Mouse (Mus musculus) olfactory bulb, adult 2 months (tissue): ENCODE measurements around the gene Daam2. TPM values are rescaled to one million over a fixed set of nuclear protein-coding genes. Genes with fewer than 3 reads are reported as not detected.

Experiments
- H3K27ac ChIP-seq: fragments of 200-500 bp; 2 replicates; pipeline ENCODE4 v1.5.1; 2012; ENCODE audit warnings: low read depth, low read length; ENCODE audit not compliant: insufficient read depth
- H3K4me1 ChIP-seq: fragments of 200-500 bp; 2 replicates; pipeline ENCODE4 v1.6.1; 2012; ENCODE audit warnings: low read length; ENCODE audit not compliant: control insufficient read depth, insufficient read depth
- H3K4me3 ChIP-seq: fragments of 200-500 bp; 2 replicates; pipeline ENCODE4 v1.5.1; 2012; ENCODE audit warnings: mild to moderate bottlenecking, low read depth, low read length, moderate library complexity; ENCODE audit not compliant: insufficient read depth
- CTCF ChIP-seq: fragments of 200-500 bp; IDR thresholded peaks from 2 replicates; pipeline ENCODE4 v1.5.1; 2012; ENCODE audit warnings: low read depth, mild to moderate bottlenecking, low read length, moderate library complexity; ENCODE audit not compliant: insufficient read depth
- POLR2A ChIP-seq: fragments of 200-500 bp; IDR thresholded peaks from 2 replicates; pipeline ENCODE4 v1.6.1; 2012; ENCODE audit warnings: mild to moderate bottlenecking, low read depth, low read length, moderate library complexity; ENCODE audit not compliant: insufficient read depth
- WGBS: fragments of 180-500 bp; shearing (Covaris S2); methylation state at CpG from one replicate; pipeline ENCODE4 v1.1.7; 2018; 5-methylcytosine and 5-hydroxymethylcytosine counted together
- polyA plus RNA-seq: library from polyadenylated mRNA; stranded (reverse); fragments of >200 nt; gene quantifications from 2 replicates; pipeline ENCODE4 v1.2.4, GENCODE M21; 2012; ENCODE audit warnings: low replicate concordance; ENCODE audit not compliant: missing spikeins, insufficient read depth, insufficient read length

The Daam2 gene
- polyA plus RNA-seq, 1 experiment: not detected

DNA sequence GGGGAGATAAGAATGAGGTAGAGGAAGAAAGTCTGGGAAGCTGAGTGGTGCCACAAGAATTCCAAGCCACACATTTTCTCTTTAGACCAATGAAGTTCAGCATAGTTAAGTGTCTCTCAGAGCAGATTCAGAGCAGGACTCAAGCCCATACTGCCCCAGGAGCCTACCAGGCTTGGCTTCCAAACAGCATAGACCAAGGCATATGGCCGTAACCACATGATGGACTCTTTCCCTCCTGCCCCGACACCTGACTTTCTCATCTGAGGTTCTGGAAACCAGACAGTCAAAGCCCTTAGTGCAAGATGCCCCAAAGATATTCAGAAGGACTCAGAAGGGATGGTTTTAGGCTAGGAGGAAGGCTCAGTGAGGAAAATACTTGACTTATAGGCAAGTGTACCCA is 19.6 kb downstream of the Daam2 start:
- 96% methylated on average over 2 of the region's 2 CpGs for WGBS
- Histone ChIP-seq H3K4me1 (no peaks in the 10 kb centered on the region), H3K4me3 (no peak overlapping the region), H3K27ac (no peak overlapping the region)
- TF ChIP-seq POLR2A (no peak), CTCF (no peak)

GRCm38 (mm10) chr17:49540706-49541105 is 23.4 kb downstream of the Daam2 start:
- Histone ChIP-seq H3K27ac (no peak overlapping the region), H3K4me3 (no peak overlapping the region), H3K4me1 (0 out of 2 replicates have a peak, but pooled peaks cover 3% of the 10 kb centered on the region)
- no peak for TF ChIP-seq CTCF
- no peak for TF ChIP-seq POLR2A
- 81% methylated on average over 14 of the region's 14 CpGs for WGBS

DNA sequence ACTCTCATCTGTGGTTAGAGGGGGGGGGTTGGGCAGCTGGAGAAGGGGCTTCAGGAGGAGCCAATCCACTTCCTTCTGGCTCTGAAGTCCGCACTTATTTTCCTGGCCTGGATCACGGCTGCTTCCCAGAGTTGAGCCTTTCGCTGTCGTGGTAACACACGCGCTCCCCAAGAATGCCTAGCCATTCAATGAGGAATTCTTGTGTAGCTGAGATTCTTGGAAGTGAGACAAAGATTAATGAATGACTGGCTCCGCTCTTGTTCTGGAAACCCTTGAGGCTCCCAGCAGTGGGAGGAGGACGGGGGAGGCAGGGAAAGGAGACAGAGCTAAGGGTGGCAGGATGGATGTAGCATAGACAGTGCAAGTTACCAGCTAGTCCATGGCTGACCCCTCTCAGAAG is 24.9 kb downstream of the Daam2 start:
- WGBS: 51% methylated on average over 8 of the region's 8 CpGs
- H3K4me1 ChIP-seq: 0 out of 2 replicates have a peak, but pooled peaks cover 3% of the 10 kb centered on the region
- TF ChIP-seq CTCF (no peak), POLR2A (no peak)
- H3K4me3 ChIP-seq: no peak overlapping the region
- H3K27ac ChIP-seq: no peak overlapping the region

GRCm38 (mm10) chr17:49535580-49535979 is 28.6 kb downstream of the Daam2 start:
- Histone ChIP-seq H3K4me3 (no peak overlapping the region), H3K27ac (no peak overlapping the region), H3K4me1 (peaks cover 3% of the 10 kb centered on the region; the same call in 1 of the 2 replicates)
- 74% methylated on average over 4 of the region's 4 CpGs for WGBS
- TF ChIP-seq CTCF (no peak), POLR2A (no peak)

GRCm38 (mm10) chr17:49534267-49534719 is 29.9 kb downstream of the Daam2 start:
- Histone ChIP-seq H3K4me3 (no peak overlapping the region), H3K27ac (0 out of 2 replicates have a peak overlapping the region, but pooled peaks have one; percentile 40), H3K4me1 (peaks cover under 1% of the 10 kb centered on the region; the same call in 1 of the 2 replicates)
- TF ChIP-seq CTCF (no peak), POLR2A (no peak)
- 63% methylated on average over 9 of the region's 9 CpGs for WGBS

DNA sequence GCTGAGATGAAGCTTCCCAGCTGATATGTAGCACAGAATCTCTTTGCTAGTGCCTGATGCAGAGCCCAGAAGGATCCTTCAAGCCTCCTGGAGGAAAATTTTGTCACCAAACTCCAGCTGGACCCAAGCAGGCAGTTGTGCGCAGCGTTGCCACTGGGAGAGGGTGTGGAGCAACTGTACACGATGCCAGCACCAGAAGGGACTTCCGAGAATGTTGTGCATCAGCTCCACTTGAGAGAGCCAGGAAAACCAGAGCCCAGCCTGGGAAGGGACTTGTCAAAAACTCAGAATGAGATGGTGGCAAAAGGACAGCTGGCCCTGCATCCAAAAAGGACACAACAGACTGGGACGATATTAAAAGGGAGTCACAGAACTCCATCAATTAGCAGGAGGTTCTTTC is 32.5 kb downstream of the Daam2 start:
- Histone ChIP-seq H3K27ac (peak overlapping the region; percentile 0; the same call in 1 of the 2 replicates), H3K4me1 (no peaks in the 10 kb centered on the region; the same call in 1 of the 2 replicates), H3K4me3 (no peak overlapping the region)
- no peak for TF ChIP-seq CTCF
- no peak for TF ChIP-seq POLR2A
- WGBS: 58% methylated on average over 5 of the region's 5 CpGs

- 12% methylated on average over 3 of the region's 3 CpGs for WGBS
- no peak for TF ChIP-seq CTCF
- no peak for TF ChIP-seq POLR2A
- no peak overlapping the region for H3K27ac ChIP-seq
- no peak overlapping the region for H3K4me3 ChIP-seq
- H3K4me1 ChIP-seq: no peaks in the 10 kb centered on the region; the same call in 1 of the 2 replicates
These were observed 33.9 kb downstream of the Daam2 start for GRCm38 (mm10) chr17:49530215-49530614.

- TF ChIP-seq POLR2A: no peak
- Histone ChIP-seq H3K27ac (0 out of 2 replicates have a peak overlapping the region, but pooled peaks have one; percentile 21), H3K4me3 (no peak overlapping the region), H3K4me1 (peaks cover 3% of the 10 kb centered on the region)
- 53% methylated on average over 7 of the region's 7 CpGs for WGBS
These were observed 35.5 kb downstream of the Daam2 start for GRCm38 (mm10) chr17:49528503-49529205.

DNA sequence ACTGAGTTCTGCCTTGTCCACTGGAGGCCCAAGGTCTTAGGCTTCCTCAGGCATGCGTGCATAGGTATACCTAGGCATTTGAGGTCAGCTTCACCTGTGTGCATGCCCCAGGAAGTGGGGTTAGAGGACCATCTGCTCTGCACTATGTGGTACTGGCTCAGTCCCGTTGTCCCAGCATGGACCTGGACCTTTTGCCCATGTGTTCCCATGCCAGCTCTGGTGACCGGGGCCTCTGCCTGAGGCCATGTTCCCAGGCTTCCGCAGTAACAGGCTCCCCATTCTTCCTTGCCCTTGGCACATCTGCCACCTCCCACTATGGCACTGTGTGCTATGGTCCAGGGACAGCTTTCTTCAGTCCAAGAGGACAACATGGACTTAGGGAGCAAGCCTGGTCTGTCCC is 36.1 kb downstream of the Daam2 start:
- H3K4me1 ChIP-seq: peaks cover 3% of the 10 kb centered on the region
- H3K27ac ChIP-seq: 0 out of 2 replicates have a peak overlapping the region, but pooled peaks have one; percentile 46
- TF ChIP-seq POLR2A (no peak), CTCF (no peak)

More for the DNA sequence above, 36.1 kb downstream of the Daam2 start:
- H3K4me3 ChIP-seq: no peak overlapping the region
- 78% methylated on average over 4 of the region's 4 CpGs for WGBS
